Mouse (Mus musculus) MEL (cell line): ENCODE measurements at regions not wholly inside any gene's neighbourhood (a gene's known extent, or its start where the extent isn't known, plus 50 kb on each side); places are given as distances from the start of the nearest gene placed in this dataset.

Source experiments
- DNase-seq: peaks from one replicate; pipeline ENCODE4 v3.0.0; 2011; ENCODE audit warnings: low read depth, low spot score
- H3K27ac ChIP-seq: 2 replicates; pipeline ENCODE4 v1.5.1; 2012; ENCODE audit warnings: low read depth, mild to moderate bottlenecking, control low read depth, low read length, moderate library complexity; ENCODE audit not compliant: control insufficient read depth
- H3K27me3 ChIP-seq, 2 experiments: fragments of 150-350 bp in 1 of 2; sonication (generic) in 1 of 2; 2 replicates each; pipeline ENCODE4 v1.6.1; 2012; ENCODE audit warnings: low read length in 2 of 2, mild to moderate bottlenecking in 2 of 2, improper control_type of control experiment in 1 of 2, moderate library complexity in 1 of 2; ENCODE audit not compliant: insufficient read depth in 2 of 2, control insufficient read depth in 1 of 2
- H3K36me3 ChIP-seq, 2 experiments: 2 replicates each; pipeline ENCODE4 v1.6.1; 2012 to 2014; ENCODE audit warnings: low read length in 2 of 2, improper control_type of control experiment in 1 of 2, inconsistent platforms in 1 of 2, mild to moderate bottlenecking in 1 of 2; ENCODE audit not compliant: insufficient read depth in 2 of 2, control insufficient read depth in 1 of 2
- H3K4me1 ChIP-seq, 2 experiments: fragments of 150-350 bp in 1 of 2; sonication (generic) in 1 of 2; 2 replicates each; pipeline ENCODE4 v1.6.1; 2012; ENCODE audit warnings: low read length in 2 of 2, improper control_type of control experiment in 1 of 2, mild to moderate bottlenecking in 1 of 2; ENCODE audit not compliant: insufficient read depth in 2 of 2, control insufficient read depth in 1 of 2
- H3K4me3 ChIP-seq, 2 experiments: fragments of 150-350 bp in 1 of 2; sonication (generic) in 1 of 2; 2 replicates each; pipeline ENCODE4 v1.5.1; 2012; ENCODE audit warnings: low read depth in 2 of 2, low read length in 2 of 2, mild to moderate bottlenecking in 2 of 2, moderate library complexity in 2 of 2, control low read depth in 1 of 2, improper control_type of control experiment in 1 of 2; ENCODE audit not compliant: control insufficient read depth in 1 of 2, insufficient read depth in 1 of 2
- H3K79me2 ChIP-seq: 2 replicates; pipeline ENCODE4 v1.6.1; 2012; ENCODE audit warnings: mild to moderate bottlenecking, low read length, moderate library complexity; ENCODE audit not compliant: control insufficient read depth, poor library complexity, insufficient read depth
- H3K9ac ChIP-seq: 2 replicates; pipeline ENCODE4 v1.6.1; 2012; ENCODE audit warnings: low read depth, mild to moderate bottlenecking, control low read depth, low read length, moderate library complexity; ENCODE audit not compliant: control insufficient read depth, poor library complexity, severe bottlenecking
- H3K9me3 ChIP-seq: fragments of 150-350 bp; sonication (generic); replicated peaks from 2 replicates; pipeline ENCODE4 v1.6.1; 2012; ENCODE audit warnings: mild to moderate bottlenecking, low read length, improper control_type of control experiment, moderate library complexity; ENCODE audit not compliant: insufficient read depth
- BHLHE40 ChIP-seq: IDR thresholded peaks from 2 replicates; pipeline ENCODE4 v1.6.1; 2012; ENCODE audit warnings: low read depth, mild to moderate bottlenecking, inconsistent platforms, low read length, improper control_type of control experiment, borderline replicate concordance
- CHD1 ChIP-seq: IDR thresholded peaks from 2 replicates; pipeline ENCODE4 v1.6.1; 2012; ENCODE audit warnings: low read depth, mild to moderate bottlenecking, inconsistent platforms, low read length, improper control_type of control experiment
- EP300 ChIP-seq, 2 experiments: IDR thresholded peaks; 2 replicates each; pipeline ENCODE4 v1.6.1; 2011; ENCODE audit warnings: improper control_type of control experiment in 2 of 2, low read length in 2 of 2, low read depth in 1 of 2, mild to moderate bottlenecking in 1 of 2
- ETS1 ChIP-seq: IDR thresholded peaks from 2 replicates; pipeline ENCODE4 v1.6.1; 2012; ENCODE audit warnings: low read depth, mild to moderate bottlenecking, inconsistent platforms, low read length, improper control_type of control experiment, moderate library complexity
- GABPA ChIP-seq: IDR thresholded peaks from 2 replicates; pipeline ENCODE4 v1.6.1; 2012; ENCODE audit warnings: low read depth, mild to moderate bottlenecking, inconsistent platforms, low read length, improper control_type of control experiment, moderate library complexity
- MAX ChIP-seq: IDR thresholded peaks from 2 replicates; pipeline ENCODE4 v1.6.1; 2011; ENCODE audit warnings: low read length, improper control_type of control experiment
- MEF2A ChIP-seq: IDR thresholded peaks from 2 replicates; pipeline ENCODE4 v1.6.1; 2014; ENCODE audit warnings: low read depth, mild to moderate bottlenecking, inconsistent platforms, low read length, improper control_type of control experiment; ENCODE audit not compliant: poor library complexity, insufficient replicate concordance, severe bottlenecking; ENCODE audit errors: extremely low read depth
- MXI1 ChIP-seq: IDR thresholded peaks from 2 replicates; pipeline ENCODE4 v1.6.1; 2011; ENCODE audit warnings: mild to moderate bottlenecking, low read depth, low read length, improper control_type of control experiment
- MYC ChIP-seq: IDR thresholded peaks from 2 replicates; pipeline ENCODE4 v1.6.1; 2011; ENCODE audit warnings: low read depth, mild to moderate bottlenecking, low read length, improper control_type of control experiment, moderate library complexity
- NELFE ChIP-seq: IDR thresholded peaks from 2 replicates; pipeline ENCODE4 v1.6.1; 2011; ENCODE audit warnings: low read depth, low read length, improper control_type of control experiment
- POLR2A ChIP-seq, 2 experiments: IDR thresholded peaks; 2 replicates each; pipeline ENCODE4 v1.6.1; 2011 to 2012; ENCODE audit warnings: low read length in 2 of 2, mild to moderate bottlenecking in 2 of 2, control low read depth in 1 of 2, improper control_type of control experiment in 1 of 2, low read depth in 1 of 2, moderate library complexity in 1 of 2; ENCODE audit not compliant: control insufficient read depth in 1 of 2, insufficient read depth in 1 of 2, poor library complexity in 1 of 2
- POLR2AphosphoS2 ChIP-seq: IDR thresholded peaks from 2 replicates; pipeline ENCODE4 v1.6.1; 2011; ENCODE audit warnings: low read length, improper control_type of control experiment
- POLR2AphosphoS5 ChIP-seq: IDR thresholded peaks from 2 replicates; pipeline ENCODE4 v1.6.1; 2012; ENCODE audit warnings: low read depth, borderline replicate concordance, mild to moderate bottlenecking, inconsistent platforms, low read length, moderate library complexity, mixed read lengths
- RAD21 ChIP-seq: IDR thresholded peaks from 2 replicates; pipeline ENCODE4 v1.6.1; 2011; ENCODE audit warnings: mild to moderate bottlenecking, low read depth, low read length, improper control_type of control experiment
- SIN3A ChIP-seq: IDR thresholded peaks from 2 replicates; pipeline ENCODE4 v1.6.1; 2012; ENCODE audit warnings: low read length, improper control_type of control experiment, inconsistent platforms
- TBP ChIP-seq: IDR thresholded peaks from 2 replicates; pipeline ENCODE4 v1.8.0; 2011; ENCODE audit warnings: low read depth, low read length, improper control_type of control experiment
- USF1 ChIP-seq: IDR thresholded peaks from 2 replicates; pipeline ENCODE4 v1.6.1; 2014; ENCODE audit warnings: low read depth, mild to moderate bottlenecking, inconsistent platforms, low read length, improper control_type of control experiment, moderate library complexity
- ZC3H11A ChIP-seq: IDR thresholded peaks from 2 replicates; pipeline ENCODE4 v1.6.1; 2012; ENCODE audit warnings: low read depth, mild to moderate bottlenecking, inconsistent platforms, low read length, improper control_type of control experiment
- ZKSCAN1 ChIP-seq: IDR thresholded peaks from 2 replicates; pipeline ENCODE4 v1.6.1; 2012; ENCODE audit warnings: low read depth, mild to moderate bottlenecking, inconsistent platforms, low read length, improper control_type of control experiment, moderate library complexity
- ZNF384 ChIP-seq: IDR thresholded peaks from 2 replicates; pipeline ENCODE4 v1.6.1; 2012; ENCODE audit warnings: low read depth, mild to moderate bottlenecking, inconsistent platforms, low read length, improper control_type of control experiment

DNA sequence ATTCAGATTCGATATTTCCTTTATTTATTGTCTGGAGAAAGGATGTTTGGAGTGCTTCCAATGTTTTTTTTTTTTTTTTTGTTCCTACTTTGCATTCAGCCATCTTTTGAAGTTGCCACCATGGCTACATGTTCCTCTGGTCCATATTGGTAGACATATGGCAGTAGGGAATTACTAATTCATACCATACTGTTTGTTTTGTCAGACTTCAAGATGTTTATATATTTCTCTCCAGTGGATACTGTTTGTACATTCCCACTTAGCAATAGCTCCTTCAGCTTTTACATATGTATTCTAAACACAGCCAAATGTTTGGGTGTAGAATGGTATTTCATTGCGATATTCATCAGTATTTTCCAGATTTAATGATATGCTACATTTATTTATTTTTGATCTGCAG, 201.6 kb upstream of the Adgra3 start:
- H3K36me3 ChIP-seq: no peaks in the 10 kb centered on the region
- no peak for DNase-seq
- H3K79me2 ChIP-seq: no peaks in the 10 kb centered on the region
- H3K4me1 ChIP-seq: no peaks in the 10 kb centered on the region
- TF ChIP-seq MEF2A: no peak
- TF ChIP-seq POLR2A (IDR thresholded peaks at IDR 0.05; ENCODE audit: control insufficient read depth in 1 of 2, insufficient read depth in 1 of 2, low read depth in 1 of 2, low read length in 2 of 2, poor library complexity in 1 of 2): no peak
- TF ChIP-seq BHLHE40: no peak
- TF ChIP-seq GABPA: no peak
- TF ChIP-seq TBP: no peak
- TF ChIP-seq POLR2AphosphoS5: no peak
- TF ChIP-seq MAX: no peak
- TF ChIP-seq ETS1: no peak
- TF ChIP-seq NELFE: no peak
- no peak for TF ChIP-seq SIN3A
- TF ChIP-seq ZKSCAN1: no peak
- TF ChIP-seq POLR2AphosphoS2: no peak
- no peak for TF ChIP-seq CHD1
- TF ChIP-seq MXI1: no peak
- no peak for TF ChIP-seq MYC
- TF ChIP-seq ZC3H11A: no peak
- no peak for TF ChIP-seq ZNF384
- no peak for TF ChIP-seq RAD21
- no peaks in the 10 kb centered on the region for H3K9me3 ChIP-seq
- H3K27ac ChIP-seq: no peak overlapping the region
- no peaks in the 10 kb centered on the region for H3K27me3 ChIP-seq
- no peak overlapping the region for H3K9ac ChIP-seq
- no peak overlapping the region for H3K4me3 ChIP-seq

DNA sequence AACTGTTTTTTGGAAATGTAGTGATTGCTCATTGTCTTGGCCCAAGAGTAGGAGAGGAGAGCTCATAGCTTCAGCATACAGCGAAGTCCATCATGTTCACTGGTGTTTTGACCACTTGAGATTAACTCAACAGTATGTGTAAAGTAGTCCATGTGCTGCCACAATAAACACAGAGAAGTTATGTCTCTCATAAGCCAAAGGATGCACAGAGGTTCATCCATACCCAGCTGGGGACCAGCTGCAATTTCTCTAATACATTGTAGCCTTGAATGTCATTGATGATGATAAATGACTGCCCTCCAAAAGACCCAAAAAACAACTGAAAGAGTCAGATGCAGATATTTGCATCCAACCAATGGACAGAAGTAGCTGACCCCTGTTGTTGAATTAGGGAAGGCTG, 199.2 kb upstream of the Adgra3 start:
- H3K4me3 ChIP-seq: no peak overlapping the region
- no peaks in the 10 kb centered on the region for H3K79me2 ChIP-seq
- H3K27ac ChIP-seq: no peak overlapping the region
- no peak overlapping the region for H3K9ac ChIP-seq
- no peaks in the 10 kb centered on the region for H3K9me3 ChIP-seq
- H3K27me3 ChIP-seq: no peaks in the 10 kb centered on the region
- H3K36me3 ChIP-seq: no peaks in the 10 kb centered on the region
- DNase-seq: no peak
- H3K4me1 ChIP-seq: no peaks in the 10 kb centered on the region
- TF ChIP-seq MEF2A (no peak), USF1 (no peak), RAD21 (no peak), EP300 (IDR thresholded peaks at IDR 0.05; ENCODE audit: low read depth in 1 of 2, low read length in 2 of 2) (no peak), CHD1 (no peak), ZKSCAN1 (no peak)
